Mouse (Mus musculus) activated CD4-positive, CD25-positive, alpha-beta regulatory T cell (primary cell): Measurements from ENCODE around the gene Ghrhr. TPM values are rescaled to one million over a fixed set of nuclear protein-coding genes. Genes with fewer than 3 reads are reported as not detected.

Experiments used
- polyA plus RNA-seq, 2 experiments: library from polyadenylated mRNA; unstranded; fragments of 100-300 nt; shearing (Covaris generic); gene quantifications; one replicate each; pipeline ENCODE4 v1.2.1; 2017

Gene Ghrhr
- polyA plus RNA-seq, result not detected

GRCm38 (mm10) chr6:55376076-55376475 is at the start of gene Ghrhr:
Gene Ghrhr (plus strand): TSS chr6:55376295.

GRCm38 (mm10) chr6:55335989-55336514 is 40.0 kb upstream of the Ghrhr start, which contains the start of gene Aqp1:
Gene Aqp1 (plus strand): TSS chr6:55336432.

Other genes with a start within 250 kb of the Ghrhr start
- under 1 TPM; 0.07 to 0.64 TPM for gene Crhr2, start 243.3 kb upstream of the Ghrhr start, polyA plus RNA-seq
- gene Inmt, start 201.3 kb upstream of the Ghrhr start, polyA plus RNA-seq, result not detected
- gene Mindy4, start 172.9 kb upstream of the Ghrhr start, polyA plus RNA-seq, result under 1 TPM in 1 of 2 experiments, not detected in 1; 0.10 TPM
- 1 to 10 TPM; 1.1 to 3.5 TPM for gene Aqp1, start 39.9 kb upstream of the Ghrhr start, polyA plus RNA-seq
- under 1 TPM in 1 of 2 experiments, not detected in 1; 0.17 TPM for gene Adcyap1r1, start 75.7 kb downstream of the Ghrhr start, polyA plus RNA-seq